Mouse (Mus musculus) adrenal gland, postnatal 10 days (tissue): ENCODE measurements around the gene Gucy1b2. TPM values are rescaled to one million over a fixed set of nuclear protein-coding genes. Genes with fewer than 3 reads are reported as not detected.

Source experiments
- DNase-seq: peaks from one replicate; pipeline ENCODE4 v3.0.0; 2021; ENCODE audit warnings: mixed read lengths
- long read RNA-seq, 2 experiments: library from polyadenylated mRNA; stranded (forward); transcript quantifications; one replicate each; pipeline ENCODE4 v2.0.0; 2021
- total RNA-seq, 2 experiments: library from RNA; stranded (reverse); gene quantifications; 2 replicates each; pipeline ENCODE4 v1.2.3; 2021

The Gucy1b2 gene
- under 1 TPM; 0.82 to 0.84 TPM for total RNA-seq
- long read RNA-seq, experiment 1, partial matches to known transcripts = 3 of 4 reads
- long read RNA-seq, experiment 1, other reads (novel, unspliced or antisense) = 1 of 4 reads
- long read RNA-seq, experiment 2 = 0 reads

- DNase-seq = no peak
These were observed at the start of gene Gucy1b2 for GRCm38 (mm10) chr14:62456239-62456747. Gucy1b2 (minus strand) TSS chr14:62456289.

DNA sequence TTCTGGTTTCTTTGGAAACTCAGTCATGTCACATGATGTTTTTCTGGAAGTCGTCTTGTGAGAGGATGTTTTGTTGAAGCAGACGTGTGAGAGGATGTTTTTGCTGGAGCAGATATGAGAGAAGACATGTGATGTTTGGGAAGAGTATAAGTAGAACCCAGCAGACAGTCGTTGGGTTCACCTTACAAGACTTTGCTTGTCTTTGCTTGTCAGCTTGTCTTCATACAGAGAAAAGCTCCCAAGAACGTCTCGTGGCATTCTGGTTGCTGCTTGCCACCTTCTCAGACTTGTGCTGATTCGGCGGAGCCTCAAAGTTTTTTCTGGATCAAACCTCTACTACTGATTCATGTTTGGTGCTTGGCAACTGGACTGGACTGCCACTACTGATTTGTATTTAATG is 41.3 kb upstream of the Gucy1b2 start:
- no peak for DNase-seq

DNA sequence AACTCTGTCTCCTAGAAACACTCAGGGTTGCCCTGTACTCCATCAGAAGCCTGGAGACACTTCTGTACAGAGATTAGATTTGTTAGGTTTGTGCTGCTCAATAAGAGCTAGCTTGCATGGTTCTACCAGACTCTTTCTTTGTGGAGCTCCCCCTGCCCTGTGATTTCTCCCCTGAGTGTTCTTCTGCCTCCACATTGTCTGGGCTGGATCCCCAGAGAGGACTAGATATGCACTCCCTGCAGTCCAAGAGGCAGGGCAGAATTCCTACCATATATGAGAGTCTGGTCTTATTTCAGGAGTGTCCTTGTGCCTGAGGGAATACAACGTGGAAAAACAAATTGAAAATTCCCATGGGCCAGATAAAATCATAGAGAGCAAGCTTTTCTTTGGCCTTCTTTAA is 40.4 kb upstream of the Gucy1b2 start:
- no peak for DNase-seq

- DNase-seq = no peak
These were observed 37.4 kb upstream of the Gucy1b2 start for GRCm38 (mm10) chr14:62493456-62493855.

DNA sequence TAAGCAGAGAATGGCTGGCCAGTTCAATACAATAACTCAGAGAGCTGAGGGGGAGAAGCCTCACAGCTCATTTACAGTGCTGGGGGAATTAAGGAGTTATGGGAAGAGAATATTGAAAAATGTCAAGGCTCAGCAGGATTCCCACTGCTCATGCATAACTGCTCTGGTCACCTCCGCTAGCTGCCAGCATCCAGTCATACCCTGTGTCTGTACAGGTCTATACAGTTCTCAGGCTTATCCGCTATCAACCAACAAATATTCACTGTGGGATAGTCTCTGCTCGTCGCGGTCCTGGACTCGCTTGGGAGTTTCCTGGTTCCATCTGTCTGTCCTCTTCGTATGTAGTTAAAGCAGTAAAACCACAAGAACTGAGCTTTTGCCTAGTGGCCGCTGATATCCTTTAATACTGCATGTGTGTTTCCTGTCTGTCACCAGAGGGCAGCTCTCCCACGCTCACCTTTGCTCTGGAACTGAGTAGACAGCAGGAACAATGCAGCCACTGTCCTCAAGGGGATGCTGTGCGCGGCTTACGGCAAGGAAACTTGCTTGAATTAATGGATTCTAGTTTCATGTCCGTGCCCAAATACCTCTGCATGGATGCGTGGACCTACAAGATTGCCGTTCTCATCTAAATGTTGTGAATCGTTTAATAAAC is 36.2 kb upstream of the Gucy1b2 start:
- DNase-seq = peak; percentile 82

- no peak for DNase-seq
These were observed 32.2 kb upstream of the Gucy1b2 start for GRCm38 (mm10) chr14:62488270-62488669.

DNA sequence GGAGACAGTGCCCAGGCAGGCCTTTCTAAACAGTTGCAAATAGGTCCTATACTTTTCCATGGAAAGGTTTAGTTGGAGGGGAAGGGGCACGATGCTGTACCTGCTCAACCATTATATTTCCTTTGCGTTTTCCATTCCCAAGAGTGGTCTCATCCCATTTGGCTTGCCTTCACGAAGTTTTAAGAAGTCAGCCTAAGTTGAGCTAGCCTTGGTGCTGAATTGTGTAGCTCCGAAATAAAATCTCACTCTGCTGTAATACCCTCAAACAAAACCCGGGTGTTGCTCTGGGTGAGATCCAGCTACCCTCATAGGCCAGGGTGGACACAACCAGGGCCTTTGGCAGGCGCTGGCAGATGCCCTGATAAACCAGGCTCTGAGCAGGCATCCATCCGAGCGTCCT is 25.3 kb upstream of the Gucy1b2 start:
- DNase-seq = no peak

GRCm38 (mm10) chr14:62479395-62479794 is 23.3 kb upstream of the Gucy1b2 start:
- no peak for DNase-seq

DNA sequence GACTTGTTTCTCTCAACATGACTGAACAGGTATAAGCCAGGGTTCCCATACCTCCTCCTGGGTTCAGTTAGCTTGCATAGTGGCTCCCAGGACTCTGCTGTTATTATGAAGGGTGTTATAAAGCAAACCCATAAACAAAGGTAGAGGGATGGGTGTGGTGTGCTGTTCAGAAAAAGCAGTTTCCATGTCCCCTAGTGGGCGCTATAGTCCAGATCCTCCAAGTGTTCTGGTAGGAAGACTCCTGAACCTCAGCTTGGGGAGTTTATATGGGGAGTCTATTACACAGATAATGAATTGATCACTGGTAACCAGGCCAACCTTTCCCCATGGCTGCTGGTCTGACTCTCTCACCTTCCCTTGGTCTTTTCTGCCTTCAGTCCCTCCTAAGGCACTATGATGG is 18.4 kb upstream of the Gucy1b2 start:
- DNase-seq = no peak

DNA sequence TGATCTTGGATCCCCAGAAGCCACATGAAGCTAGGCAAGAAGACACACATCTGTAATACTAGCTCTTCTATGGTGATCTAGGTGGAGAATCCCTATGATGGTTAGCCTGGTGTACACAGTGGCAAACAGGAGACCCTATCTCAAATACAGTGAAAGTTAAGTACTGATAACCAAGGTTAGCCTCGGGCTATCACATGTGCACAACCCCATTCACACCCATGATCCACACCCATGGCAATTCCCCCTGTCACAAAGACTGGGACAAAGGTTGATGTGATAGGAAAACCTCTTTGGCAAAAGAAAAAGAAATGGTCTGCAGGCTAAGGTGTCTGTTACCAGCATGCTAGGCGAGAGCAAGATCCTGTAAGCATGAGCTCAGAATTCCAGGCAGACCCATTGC is 16.0 kb upstream of the Gucy1b2 start:
- no peak for DNase-seq

GRCm38 (mm10) chr14:62468753-62469125 is 12.7 kb upstream of the Gucy1b2 start:
- DNase-seq = no peak

DNA sequence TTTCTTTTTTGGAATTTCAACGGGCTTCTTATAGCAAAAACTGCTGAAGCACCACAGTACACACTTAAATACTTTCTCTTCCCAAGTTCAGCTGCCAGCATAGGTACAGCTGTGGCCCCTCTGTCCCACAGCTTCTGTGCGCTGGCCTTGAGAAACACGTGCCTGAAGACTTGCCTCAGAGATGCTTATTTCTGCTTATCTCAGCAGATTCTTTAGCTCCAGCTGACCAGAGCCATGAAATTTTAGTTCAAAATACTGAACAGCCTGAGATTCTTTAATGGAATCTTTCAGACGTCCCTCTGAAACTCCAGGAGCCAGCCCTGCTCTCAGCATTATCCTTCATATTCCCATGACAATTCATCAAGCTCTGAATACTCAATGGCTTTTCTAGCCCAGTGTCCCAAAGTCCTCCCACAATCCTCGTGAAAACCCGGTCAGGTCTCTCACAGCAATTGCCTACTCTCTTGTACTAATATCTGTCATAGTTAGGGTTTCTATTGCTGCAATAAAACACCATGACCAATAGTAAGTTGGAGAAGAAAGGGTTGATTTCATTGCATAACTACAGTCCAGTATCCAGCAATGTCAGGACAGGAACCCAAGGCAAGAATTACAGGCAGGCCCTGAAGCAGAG is 12.1 kb upstream of the Gucy1b2 start:
- no peak for DNase-seq

GRCm38 (mm10) chr14:62464966-62465365 is 8.9 kb upstream of the Gucy1b2 start:
- DNase-seq = peak; percentile 63

- no peak for DNase-seq
These were observed 3.5 kb upstream of the Gucy1b2 start for GRCm38 (mm10) chr14:62459541-62459940.

DNA sequence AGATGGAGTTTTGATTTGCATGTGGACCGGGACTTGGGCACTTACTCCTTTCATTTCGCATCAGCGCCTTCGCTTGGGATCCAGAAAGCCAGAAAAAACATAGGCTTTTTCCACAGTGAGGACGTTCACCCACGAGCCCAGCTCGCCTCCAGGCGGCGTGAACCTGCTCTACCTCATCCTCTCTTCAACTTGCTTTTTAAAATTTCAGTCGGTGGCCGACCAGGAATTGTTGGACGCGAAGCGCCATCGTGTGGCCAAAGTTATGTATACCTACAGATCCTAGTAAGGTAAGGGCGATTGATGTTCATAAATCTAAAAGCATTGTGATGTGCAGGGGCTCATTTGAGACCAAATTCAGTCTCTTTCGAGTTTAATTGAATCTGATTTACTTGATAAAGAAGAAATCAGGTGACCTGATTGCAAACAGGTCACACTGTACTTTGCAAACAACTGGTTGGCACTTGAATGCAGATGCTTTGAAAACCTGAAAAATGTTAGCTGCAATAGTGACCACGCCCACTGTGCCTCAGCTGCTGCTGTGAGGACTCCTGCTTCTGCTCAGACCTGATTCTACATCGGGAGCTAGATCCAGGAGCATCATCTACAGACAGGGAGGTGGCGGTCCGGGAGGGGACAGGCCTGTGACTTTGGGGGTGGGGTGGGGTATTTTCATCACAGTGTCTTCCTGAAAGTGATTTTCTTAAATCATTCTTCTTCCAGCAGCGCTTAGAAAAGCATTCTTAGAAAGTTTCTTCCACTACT is 1.5 kb upstream of the Gucy1b2 start:
- DNase-seq = peak; percentile 90

DNA sequence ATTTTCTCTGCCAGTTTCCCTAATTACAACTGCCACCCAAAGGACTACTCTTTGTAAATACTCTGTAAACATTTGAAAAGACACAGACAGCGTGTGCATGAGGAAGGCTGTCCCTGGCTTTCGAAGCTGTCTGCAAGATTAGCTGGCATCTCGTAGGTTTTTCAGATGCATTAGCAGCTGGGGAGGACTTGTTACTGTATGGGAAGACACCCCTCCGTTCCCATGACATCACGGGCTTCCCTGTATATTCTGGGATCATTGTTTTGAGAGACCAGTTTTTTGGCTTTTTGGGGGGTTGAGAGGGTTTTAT is 564 bp downstream of the Gucy1b2 start:
- DNase-seq = no peak

GRCm38 (mm10) chr14:62454760-62455569 is 1.1 kb downstream of the Gucy1b2 start:
- peak; percentile 14 for DNase-seq

DNA sequence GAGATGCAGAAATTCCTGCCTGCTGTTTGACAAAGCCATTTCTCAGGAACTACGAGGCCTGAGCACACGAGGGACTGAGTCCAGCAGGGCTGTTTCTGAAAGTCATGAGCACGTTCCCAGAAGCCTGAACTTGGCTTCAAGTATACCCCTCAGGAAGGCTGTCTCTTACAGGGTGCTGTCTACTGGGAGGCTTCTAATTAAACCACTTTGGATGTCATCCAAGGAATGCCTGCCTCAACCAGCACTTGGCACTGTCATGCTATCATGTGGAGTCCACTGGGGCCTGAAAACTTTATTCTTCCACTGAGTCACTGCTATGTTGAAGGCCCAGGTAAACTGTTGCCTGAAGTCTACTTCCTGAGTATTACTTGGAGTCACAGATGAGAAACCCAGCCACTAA is 2.0 kb downstream of the Gucy1b2 start:
- no peak for DNase-seq

DNA sequence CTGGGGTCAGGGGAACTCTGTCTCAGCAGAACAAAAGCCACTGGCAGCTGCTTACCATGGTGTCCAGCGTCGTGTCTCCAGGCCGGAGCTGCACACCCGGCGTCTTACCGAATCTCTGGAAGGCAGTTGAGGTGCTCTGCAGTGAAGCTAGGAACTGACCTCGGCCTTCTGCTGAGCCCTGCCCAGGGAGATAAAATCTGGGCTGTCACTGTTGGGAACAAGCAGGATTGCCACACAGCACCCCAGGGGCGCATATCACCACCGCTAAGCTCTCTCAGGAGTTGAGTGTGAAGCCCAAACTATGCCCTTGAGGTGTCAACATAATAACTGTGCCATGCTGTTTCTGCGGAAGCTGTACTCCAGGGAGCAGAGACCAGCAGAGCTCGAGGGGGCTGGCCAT is 2.8 kb downstream of the Gucy1b2 start:
- peak; percentile 51 for DNase-seq

- no peak for DNase-seq
These were observed 5.4 kb downstream of the Gucy1b2 start for GRCm38 (mm10) chr14:62450706-62451105.

DNA sequence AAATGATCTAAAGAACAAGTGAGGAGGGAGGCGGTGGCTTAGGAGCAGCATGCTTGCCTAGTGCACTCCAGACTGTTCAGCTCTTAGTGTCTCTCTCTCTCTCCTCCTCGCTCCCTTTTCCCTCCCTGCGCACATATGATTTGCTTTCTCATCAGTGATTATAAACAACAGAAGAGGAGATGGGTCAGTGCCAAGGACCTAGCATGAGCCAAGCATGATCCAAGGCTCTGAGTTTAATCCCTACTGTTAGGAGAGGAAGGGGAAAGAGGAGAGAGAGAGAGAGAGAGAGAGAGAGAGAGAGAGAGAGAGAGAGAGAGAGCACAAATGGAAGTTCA is 8.9 kb downstream of the Gucy1b2 start:
- no peak for DNase-seq

DNA sequence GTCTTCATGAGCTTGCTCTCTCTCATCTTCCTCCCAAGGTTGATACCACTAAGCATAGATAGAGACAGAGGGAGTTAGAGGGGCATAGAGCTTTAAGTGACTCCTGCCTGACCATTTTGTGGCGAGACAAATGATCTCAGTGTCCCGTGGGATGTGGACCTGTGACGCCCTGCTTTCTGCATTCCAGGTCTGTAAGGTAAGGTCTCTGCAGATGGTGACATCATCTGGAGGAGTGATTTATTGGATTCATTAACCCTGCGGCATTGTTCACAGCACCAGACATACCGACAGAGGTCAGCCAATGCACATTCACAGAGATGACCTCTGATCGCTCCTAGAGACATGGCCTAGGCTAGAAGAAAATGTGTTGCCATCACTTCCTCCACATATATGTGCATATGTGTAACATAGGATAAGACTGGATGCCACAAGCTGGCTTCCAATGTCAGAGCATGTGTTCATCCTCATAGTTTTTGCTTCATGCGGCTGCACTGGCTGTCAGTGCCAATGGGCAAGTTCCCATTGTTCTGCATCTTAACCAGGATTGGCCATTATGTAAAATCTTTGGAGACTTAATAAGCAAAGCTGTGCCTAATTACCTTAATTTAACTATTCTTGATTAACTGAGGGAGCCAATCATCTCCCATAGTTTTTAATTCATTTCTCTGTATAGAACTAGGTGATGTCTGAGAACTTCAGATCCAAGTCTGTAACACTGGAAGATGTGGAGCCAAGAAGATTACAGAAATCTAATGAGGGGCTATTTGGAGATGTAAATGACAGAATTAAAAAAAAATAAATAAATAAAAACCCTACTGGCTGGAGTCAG is 9.5 kb downstream of the Gucy1b2 start:
- no peak for DNase-seq
